Mouse (Mus musculus): ENCODE data around the gene Akt1. TPM values are rescaled to one million over a fixed set of nuclear protein-coding genes. Genes with fewer than 3 reads are reported as not detected.

The Akt1 gene
- polyA plus RNA-seq, 1 experiment from 2014 or later: 61.1 TPM

Small RNA genes within 50 kb of the gene (microRNA-seq; reads per million reads assigned to microRNA genes)
- gene Mir6939: not detected

Other genes with a start within 250 kb of the Akt1 start
- gene A530016L24Rik, start 185.4 kb downstream of the Akt1 start, polyA plus RNA-seq (2015; fragmentation: Nextera tagmentation; extraction: Ambion mirVana): 0.09 and 0.15 TPM in 2 replicates
- gene Tmem179, start 158.1 kb downstream of the Akt1 start, polyA plus RNA-seq (2015; fragmentation: Nextera tagmentation; extraction: Ambion mirVana): 35.3 and 36.9 TPM in 2 replicates
- 0.43 and 1.8 TPM in 2 replicates for gene Inf2, start 86.1 kb downstream of the Akt1 start, polyA plus RNA-seq (2015; fragmentation: Nextera tagmentation; extraction: Ambion mirVana)
- 1.1 and 1.5 TPM in 2 replicates for gene Adssl1, start 54.8 kb downstream of the Akt1 start, polyA plus RNA-seq (2015; fragmentation: Nextera tagmentation; extraction: Ambion mirVana)
- gene Siva1, start 30.2 kb downstream of the Akt1 start, polyA plus RNA-seq (2015; fragmentation: Nextera tagmentation; extraction: Ambion mirVana): 83.0 and 96.5 TPM in 2 replicates
- gene Zbtb42, start 3.9 kb upstream of the Akt1 start, polyA plus RNA-seq (2015; fragmentation: Nextera tagmentation; extraction: Ambion mirVana): 2.8 and 3.3 TPM in 2 replicates
- gene Cep170b, start 45.6 kb upstream of the Akt1 start, polyA plus RNA-seq (2015; fragmentation: Nextera tagmentation; extraction: Ambion mirVana): 20.2 and 22.0 TPM in 2 replicates
- gene Pld4, start 85.8 kb upstream of the Akt1 start, polyA plus RNA-seq (2015; fragmentation: Nextera tagmentation; extraction: Ambion mirVana): 5.2 and 6.4 TPM in 2 replicates
- gene Ahnak2, start 127.8 kb upstream of the Akt1 start, polyA plus RNA-seq (2015; fragmentation: Nextera tagmentation; extraction: Ambion mirVana): 0.31 and 0.37 TPM in 2 replicates
- gene Clba1, start 134.1 kb upstream of the Akt1 start, polyA plus RNA-seq (2015; fragmentation: Nextera tagmentation; extraction: Ambion mirVana): 19.4 and 22.7 TPM in 2 replicates
- gene Cdca4, start 154.5 kb upstream of the Akt1 start, polyA plus RNA-seq (2015; fragmentation: Nextera tagmentation; extraction: Ambion mirVana): 82.7 and 85.0 TPM in 2 replicates
- not detected in 2 replicates for gene Gpr132, start 193.3 kb upstream of the Akt1 start, polyA plus RNA-seq (2015; fragmentation: Nextera tagmentation; extraction: Ambion mirVana)

Measured in midbrain, embryonic 13.5 days (tissue).